Mouse (Mus musculus) hindbrain, embryonic 10.5 days (tissue): ENCODE results near the gene Pwp1. TPM values are rescaled to one million over a fixed set of nuclear protein-coding genes. Genes with fewer than 3 reads are reported as not detected.
"Not testable (repeated sequence)": the region's sequence is repeated elsewhere in the genome, so short reads cannot be mapped to it uniquely, and the experiment has no call there.

Experiments
- DNase-seq: peaks from one replicate; pipeline ENCODE4 v3.0.0-alpha.2; 2017; ENCODE audit warnings: low spot score
- H3K27ac ChIP-seq: fragments of 300-500 bp; sonication (generic); 2 replicates; pipeline ENCODE4 v1.5.1; 2016; ENCODE audit warnings: mild to moderate bottlenecking, moderate library complexity
- H3K27me3 ChIP-seq: fragments of 300-500 bp; sonication (generic); 2 replicates; pipeline ENCODE4 v1.6.1; 2016; ENCODE audit warnings: mild to moderate bottlenecking; ENCODE audit not compliant: poor library complexity, insufficient read depth, severe bottlenecking
- H3K36me3 ChIP-seq: fragments of 300-500 bp; sonication (generic); 2 replicates; pipeline ENCODE4 v1.6.1; 2016; ENCODE audit warnings: mild to moderate bottlenecking, moderate library complexity
- H3K4me1 ChIP-seq: fragments of 300-500 bp; sonication (generic); replicated peaks from 2 replicates; pipeline ENCODE4 v1.6.1; 2016; ENCODE audit warnings: mild to moderate bottlenecking
- H3K4me3 ChIP-seq: fragments of 300-500 bp; sonication (generic); 2 replicates; pipeline ENCODE4 v1.5.1; 2016; ENCODE audit warnings: mild to moderate bottlenecking, moderate library complexity
- H3K9me3 ChIP-seq: fragments of 300-500 bp; sonication (generic); 2 replicates; pipeline ENCODE4 v1.6.1; 2016; ENCODE audit warnings: mild to moderate bottlenecking, moderate library complexity
- WGBS: fragments of 180-500 bp; shearing (Covaris S2); methylation state at CpG from one replicate; pipeline ENCODE4 v1.1.7; 2016; 5-methylcytosine and 5-hydroxymethylcytosine counted together
- polyA plus RNA-seq: library from polyadenylated mRNA; unstranded; fragments of >200 nt; fragmentation: Nextera tagmentation; extraction: Ambion mirVana; gene quantifications from 2 replicates; pipeline ENCODE4 v1.2.1, GENCODE M21; 2016

Pwp1 gene
- polyA plus RNA-seq, result 96.1 and 104 TPM in 2 replicates

GRCm38 (mm10) chr10:85829085-85829853, at the start of gene Pwp1:
Gene Pwp1 (plus strand): TSS chr10:85829494.
- peak; percentile 68 for DNase-seq
- H3K4me3 ChIP-seq, result peak within 1 kb of the TSS; percentile 58
- not testable (repeated sequence) for H3K27me3 ChIP-seq, H3K4me1 ChIP-seq, H3K9me3 ChIP-seq, H3K36me3 ChIP-seq
- 4% methylated on average over 48 of the region's 49 CpGs for WGBS
- H3K27ac ChIP-seq, result peak within 1 kb of the TSS; percentile 90

- H3K27ac ChIP-seq, H3K9me3 ChIP-seq, H3K27me3 ChIP-seq, H3K4me3 ChIP-seq, H3K36me3 ChIP-seq, H3K4me1 ChIP-seq, DNase-seq: not testable (repeated sequence)
- 91% methylated on average over 1 of the region's 3 CpGs for WGBS
Observed at GRCm38 (mm10) chr10:85822143-85822696, 7.1 kb upstream of the Pwp1 start.

GRCm38 (mm10) chr10:85823752-85824151, 5.5 kb upstream of the Pwp1 start:
- H3K9me3 ChIP-seq, H3K4me1 ChIP-seq, H3K4me3 ChIP-seq, H3K36me3 ChIP-seq, DNase-seq, H3K27me3 ChIP-seq, H3K27ac ChIP-seq: not testable (repeated sequence)
- 91% methylated on average over 1 of the region's 1 CpGs for WGBS

- not testable (repeated sequence) for H3K4me1 ChIP-seq, H3K36me3 ChIP-seq, DNase-seq, H3K9me3 ChIP-seq, H3K27me3 ChIP-seq
- H3K27ac ChIP-seq, result 0 out of 2 replicates have a peak overlapping the region, but pooled peaks have one; percentile 90
- peak overlapping the region; percentile 58; the same call in 1 of the 2 replicates for H3K4me3 ChIP-seq
- WGBS, result 64% methylated on average over 5 of the region's 5 CpGs
Observed at GRCm38 (mm10) chr10:85828722-85829084, 591 bp upstream of the Pwp1 start.

- Histone ChIP-seq H3K4me3 (no peak overlapping the region), H3K27ac (no peak overlapping the region), H3K36me3 (no peaks in the 10 kb centered on the region), H3K27me3 (no peaks in the 10 kb centered on the region), H3K9me3 (no peaks in the 10 kb centered on the region), H3K4me1 (no peaks in the 10 kb centered on the region)
- no peak for DNase-seq
- 80% methylated on average over 4 of the region's 4 CpGs for WGBS
Observed at GRCm38 (mm10) chr10:85846105-85846862, 17.0 kb downstream of the Pwp1 start.

GRCm38 (mm10) chr10:85871698-85872478, 42.6 kb downstream of the Pwp1 start:
- Histone ChIP-seq H3K9me3 (no peaks in the 10 kb centered on the region; the same call in 1 of the 2 replicates), H3K4me1 (peaks cover 16% of the 10 kb centered on the region), H3K36me3 (peaks cover 29% of the 10 kb centered on the region), H3K4me3 (peak overlapping the region; percentile 91), H3K27ac (peak overlapping the region; percentile 88), H3K27me3 (no peaks in the 10 kb centered on the region)
- WGBS, result under 1% methylated on average over 55 of the region's 55 CpGs
- DNase-seq, result peak; percentile 94

- Histone ChIP-seq H3K27me3 (no peaks in the 10 kb centered on the region), H3K4me1 (peaks cover 16% of the 10 kb centered on the region), H3K4me3 (peak overlapping the region; percentile 91), H3K9me3 (no peaks in the 10 kb centered on the region; the same call in 1 of the 2 replicates), H3K27ac (peak overlapping the region; percentile 88), H3K36me3 (peaks cover 34% of the 10 kb centered on the region)
- WGBS, result 5% methylated on average over 5 of the region's 5 CpGs
- no peak for DNase-seq
Observed at GRCm38 (mm10) chr10:85872479-85872773, 43.1 kb downstream of the Pwp1 start.

GRCm38 (mm10) chr10:85873861-85874544, 44.7 kb downstream of the Pwp1 start:
- no peak overlapping the region for H3K27ac ChIP-seq
- H3K4me1 ChIP-seq, result peaks cover 16% of the 10 kb centered on the region
- peaks cover 50% of the 10 kb centered on the region for H3K36me3 ChIP-seq
- no peaks in the 10 kb centered on the region for H3K27me3 ChIP-seq
- H3K4me3 ChIP-seq, result no peak overlapping the region
- no peaks in the 10 kb centered on the region for H3K9me3 ChIP-seq
- 93% methylated on average over 13 of the region's 13 CpGs for WGBS
- no peak for DNase-seq

- peaks cover 68% of the 10 kb centered on the region for H3K36me3 ChIP-seq
- no peak overlapping the region for H3K27ac ChIP-seq
- H3K9me3 ChIP-seq, result no peaks in the 10 kb centered on the region
- H3K4me3 ChIP-seq, result no peak overlapping the region
- no peak for DNase-seq
- 87% methylated on average over 5 of the region's 5 CpGs for WGBS
- H3K4me1 ChIP-seq, result peaks cover 16% of the 10 kb centered on the region
- no peaks in the 10 kb centered on the region for H3K27me3 ChIP-seq
Observed at GRCm38 (mm10) chr10:85875812-85876211, 46.5 kb downstream of the Pwp1 start.

- H3K36me3 ChIP-seq, result peaks cover 98% of the 10 kb centered on the region
- WGBS, result 93% methylated on average over 8 of the region's 8 CpGs
Observed at GRCm38 (mm10) chr10:85879886-85880486, 50.7 kb downstream of the Pwp1 start.

GRCm38 (mm10) chr10:85916498-85917309, 87.4 kb downstream of the Pwp1 start, which contains the start of gene Prdm4:
Gene Prdm4 (minus strand): TSS chr10:85917142.
- DNase-seq, result peak; percentile 98

More at GRCm38 (mm10) chr10:85879886-85880486, 50.7 kb downstream of the Pwp1 start:
- no peaks in the 10 kb centered on the region for H3K4me1 ChIP-seq
- H3K27me3 ChIP-seq, result no peaks in the 10 kb centered on the region
- H3K4me3 ChIP-seq, result no peak overlapping the region
- H3K9me3 ChIP-seq, result no peaks in the 10 kb centered on the region
- no peak for DNase-seq
- H3K27ac ChIP-seq, result no peak overlapping the region

More at GRCm38 (mm10) chr10:85916498-85917309, 87.4 kb downstream of the Pwp1 start, which contains the start of gene Prdm4:
- H3K4me3 ChIP-seq, result peak within 1 kb of the TSS; percentile 99
- peaks cover 31% of the 10 kb centered on the region for H3K36me3 ChIP-seq
- H3K27me3 ChIP-seq, result no peaks in the 10 kb centered on the region
- WGBS, result under 1% methylated on average over 90 of the region's 90 CpGs
- peaks cover 17% of the 10 kb centered on the region for H3K4me1 ChIP-seq
- H3K9me3 ChIP-seq, result no peaks in the 10 kb centered on the region
- H3K27ac ChIP-seq, result peak within 1 kb of the TSS; percentile 90
